Mouse (Mus musculus) urinary bladder, adult 18-20 months (tissue): ENCODE data around the gene Ip6k1.

ENCODE experiments used
- DNase-seq, 2 experiments: peaks; one replicate each; pipeline ENCODE4 v3.0.0; 2022; ENCODE audit warnings: low spot score in 2 of 2, mixed read lengths in 2 of 2

The Ip6k1 gene

GRCm38 (mm10) chr9:108027867-108028266 is 25.6 kb downstream of the Ip6k1 start:
- no peak for DNase-seq

DNA sequence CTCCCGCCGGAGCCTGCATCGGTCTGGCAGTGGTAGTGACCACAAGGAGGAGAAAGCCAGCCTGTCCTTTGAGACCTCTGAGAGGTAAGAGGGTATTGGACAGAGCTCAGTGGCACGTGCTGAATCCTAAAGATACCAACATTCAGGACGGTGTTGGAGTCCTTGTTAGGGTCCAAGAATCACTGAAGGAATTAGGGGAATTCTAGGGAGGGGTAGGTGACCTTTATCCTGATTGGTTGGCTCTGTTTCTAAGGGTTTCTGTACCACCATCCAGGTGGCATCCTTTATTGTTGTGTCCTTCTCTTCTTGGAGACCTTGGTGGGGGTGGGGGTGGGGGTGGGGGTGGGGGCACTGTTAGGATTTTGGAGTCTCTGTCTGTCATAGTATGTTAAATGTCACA is 29.8 kb downstream of the Ip6k1 start:
- DNase-seq: no peak

- DNase-seq: no peak
Observed at GRCm38 (mm10) chr9:108035331-108036156, 33.2 kb downstream of the Ip6k1 start.

DNA sequence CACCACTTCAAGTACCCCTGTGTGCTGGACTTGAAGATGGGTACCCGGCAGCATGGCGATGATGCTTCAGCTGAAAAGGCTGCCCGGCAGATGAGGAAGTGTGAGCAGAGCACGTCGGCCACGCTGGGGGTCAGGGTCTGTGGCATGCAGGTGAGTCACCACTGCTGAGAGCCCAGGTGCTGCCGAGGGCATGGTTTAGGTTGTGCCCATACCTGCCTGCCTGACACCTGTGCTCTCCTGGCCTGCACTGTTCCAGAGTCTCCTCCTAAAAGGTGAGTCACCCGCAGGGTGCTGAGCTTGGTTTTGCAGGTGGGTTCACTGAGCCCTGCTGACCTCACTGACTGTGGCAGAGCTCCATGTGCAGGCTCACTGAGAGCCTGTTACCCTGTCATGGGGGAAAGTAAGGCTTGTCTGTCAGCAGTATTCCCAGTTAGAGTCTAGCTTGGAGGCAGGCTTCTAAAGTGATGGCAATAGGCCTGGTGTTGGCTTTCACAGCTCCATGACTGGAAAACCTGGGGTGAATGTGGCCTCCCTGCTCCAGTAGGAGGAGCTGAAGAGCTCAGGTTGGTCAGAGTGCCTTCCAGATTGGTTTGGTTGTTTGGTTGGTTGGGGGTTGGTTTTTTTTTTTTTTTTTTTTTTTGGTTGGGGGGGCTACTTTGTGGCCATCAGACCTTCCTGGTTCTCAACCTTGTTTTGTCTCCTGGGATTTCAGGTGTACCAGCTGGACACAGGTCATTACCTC is 42.6 kb downstream of the Ip6k1 start:
- DNase-seq: no peak

DNA sequence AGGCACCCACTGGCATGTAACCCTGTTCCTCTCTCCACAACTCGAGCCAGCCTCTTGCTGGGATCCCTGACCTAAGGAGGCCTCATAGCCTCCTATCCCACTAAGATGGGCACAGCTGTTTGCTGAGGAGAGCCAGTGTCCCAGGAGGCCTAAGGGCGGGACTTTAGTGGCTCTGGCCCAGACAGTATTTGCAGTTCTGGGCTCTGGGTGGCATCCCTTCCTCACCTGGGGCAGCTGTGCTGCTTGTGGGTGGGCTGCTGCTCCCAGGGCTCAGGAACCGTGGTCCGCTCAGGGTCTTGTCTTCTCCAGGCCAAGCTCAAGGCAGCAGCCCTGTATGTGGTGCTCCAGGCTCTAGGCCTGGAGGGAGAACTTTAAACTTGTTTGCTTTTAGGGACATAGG is 44.3 kb downstream of the Ip6k1 start:
- DNase-seq: no peak

- no peak for DNase-seq
Observed at GRCm38 (mm10) chr9:108047601-108048565, 45.6 kb downstream of the Ip6k1 start.

GRCm38 (mm10) chr9:108048566-108048955 is 46.3 kb downstream of the Ip6k1 start:
- DNase-seq: peak in 1 of 2 experiments; percentile 47

DNA sequence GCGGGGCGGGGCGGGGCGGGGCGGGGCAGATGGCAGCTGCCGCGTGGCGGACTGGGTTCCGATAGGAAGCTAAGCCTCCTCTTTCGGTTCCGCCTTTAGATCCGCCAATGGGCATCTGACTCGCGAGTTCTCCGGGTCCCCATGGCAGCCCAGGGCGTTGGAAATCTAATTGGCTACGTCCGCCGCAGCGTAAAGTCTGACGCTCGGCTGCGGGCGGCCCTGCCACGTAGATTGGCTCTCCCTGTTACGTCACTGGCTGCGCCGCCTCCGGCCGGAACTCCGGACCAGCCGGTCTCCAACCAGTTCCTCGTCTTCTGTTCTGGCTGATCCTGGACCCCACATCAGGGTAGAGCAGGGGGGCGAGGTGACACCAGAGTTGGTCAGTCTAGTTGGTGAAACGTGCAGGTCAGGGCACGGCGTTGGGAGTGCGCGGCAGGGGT is 46.7 kb downstream of the Ip6k1 start, which contains the start of gene Gmppb:
Gene Gmppb, plus strand, starts transcription at position 227 of the 440 bp plus-strand sequence.
- peak; percentile 85 to 96 for DNase-seq

GRCm38 (mm10) chr9:108049561-108050251 is 47.4 kb downstream of the Ip6k1 start:
- no peak for DNase-seq

- no peak for DNase-seq
Observed at GRCm38 (mm10) chr9:108051184-108051930, 49.1 kb downstream of the Ip6k1 start.

DNA sequence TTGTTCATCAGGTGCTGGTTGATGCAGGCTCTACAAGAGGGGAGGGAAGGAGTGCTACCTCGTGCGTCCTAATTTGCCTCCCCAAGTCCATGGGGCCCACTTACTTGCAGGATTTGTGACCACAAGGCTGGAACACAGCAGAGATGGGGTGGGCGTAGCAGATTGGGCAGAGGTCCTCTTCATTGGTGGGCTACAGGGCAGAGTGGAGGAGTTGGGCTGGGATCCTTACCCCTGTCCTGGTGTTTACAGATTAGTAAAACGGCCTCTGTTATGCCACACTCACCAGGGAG is 49.6 kb downstream of the Ip6k1 start:
- DNase-seq: no peak

DNA sequence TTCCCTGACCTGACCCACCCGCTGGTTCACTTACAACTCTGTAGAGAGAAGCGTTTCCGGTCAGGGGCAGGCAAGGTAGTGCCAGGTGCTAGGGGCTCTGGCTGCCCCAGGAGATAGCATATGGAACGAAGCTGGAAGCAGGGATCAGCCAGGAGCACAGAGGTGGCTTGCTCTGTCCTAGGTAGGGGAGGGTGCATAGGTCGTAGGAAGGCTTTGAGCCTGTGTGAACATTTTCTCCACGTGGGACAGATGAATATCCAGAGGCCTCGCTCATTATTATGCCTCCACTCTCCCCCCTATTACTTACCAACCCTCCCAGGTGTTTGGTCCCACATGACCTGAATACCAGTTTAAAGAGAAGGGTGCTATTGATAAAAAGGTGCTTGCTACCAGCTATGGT is 50.1 kb downstream of the Ip6k1 start:
- DNase-seq: no peak

DNA sequence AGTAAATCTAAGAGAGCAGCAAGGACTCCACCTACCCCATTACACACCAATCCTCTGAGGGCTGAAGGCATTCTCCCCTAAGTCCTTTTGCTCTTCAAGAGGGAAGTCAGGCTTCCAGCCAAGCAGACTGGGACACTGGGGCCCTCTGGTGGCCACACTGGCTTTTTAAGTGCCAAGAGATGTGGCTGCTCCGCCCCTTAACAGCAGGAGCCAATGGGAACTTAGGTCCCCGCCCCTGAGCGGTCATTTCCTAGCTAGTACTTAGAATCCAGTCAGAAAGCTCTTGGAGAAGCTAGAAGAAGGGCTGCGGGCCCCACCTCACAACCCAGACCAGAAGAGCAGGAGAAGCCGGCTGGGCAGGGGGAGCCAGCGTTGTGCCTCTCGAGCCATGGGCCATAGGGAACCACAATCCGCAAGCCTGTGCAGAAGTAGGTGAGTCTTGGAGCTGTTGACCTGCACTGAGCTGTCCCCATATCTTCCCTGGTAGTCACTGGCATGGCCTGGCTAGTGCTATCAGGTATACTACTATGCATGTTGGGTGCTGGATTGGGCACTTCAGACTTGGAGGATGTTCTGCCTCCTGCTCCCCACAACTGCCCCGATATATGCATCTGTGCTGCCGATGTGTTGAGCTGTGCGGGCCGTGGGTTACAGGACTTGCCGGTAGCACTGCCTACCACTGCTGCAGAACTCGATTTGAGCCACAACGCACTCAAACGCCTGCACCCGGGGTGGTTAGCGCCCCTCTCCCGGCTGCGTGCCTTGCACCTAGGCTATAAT is 50.8 kb downstream of the Ip6k1 start, which contains the start of gene Amigo3:
Gene Amigo3, plus strand, starts transcription at position 275 of the 780 bp plus-strand sequence.
- peak; percentile 93 to 97 for DNase-seq

- no peak for DNase-seq
Observed at GRCm38 (mm10) chr9:108053665-108054225, 51.4 kb downstream of the Ip6k1 start.

DNA sequence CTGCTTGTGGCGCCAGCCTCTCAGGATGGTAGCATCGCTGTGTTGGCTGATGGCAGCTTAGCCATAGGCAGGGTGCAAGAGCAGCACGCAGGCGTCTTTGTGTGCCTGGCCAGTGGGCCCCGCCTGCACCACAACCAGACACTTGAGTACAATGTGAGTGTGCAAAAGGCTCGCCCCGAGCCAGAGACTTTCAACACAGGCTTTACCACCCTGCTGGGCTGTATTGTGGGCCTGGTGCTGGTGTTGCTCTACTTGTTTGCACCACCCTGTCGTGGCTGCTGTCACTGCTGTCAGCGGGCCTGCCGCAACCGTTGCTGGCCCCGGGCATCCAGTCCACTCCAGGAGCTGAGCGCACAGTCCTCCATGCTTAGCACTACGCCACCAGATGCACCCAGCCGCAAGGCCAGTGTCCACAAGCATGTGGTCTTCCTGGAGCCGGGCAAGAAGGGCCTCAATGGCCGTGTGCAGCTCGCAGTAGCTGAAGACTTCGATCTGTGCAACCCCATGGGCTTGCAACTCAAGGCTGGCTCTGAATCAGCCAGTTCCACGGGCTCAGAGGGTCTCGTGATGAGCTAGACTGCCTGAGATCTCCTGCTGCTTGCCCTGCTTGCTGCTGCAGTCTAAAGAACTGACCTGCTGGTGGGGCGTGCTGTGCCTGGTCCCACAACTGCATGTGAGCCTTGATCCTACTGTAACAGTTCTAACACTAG is 52.2 kb downstream of the Ip6k1 start:
- DNase-seq: no peak

DNA sequence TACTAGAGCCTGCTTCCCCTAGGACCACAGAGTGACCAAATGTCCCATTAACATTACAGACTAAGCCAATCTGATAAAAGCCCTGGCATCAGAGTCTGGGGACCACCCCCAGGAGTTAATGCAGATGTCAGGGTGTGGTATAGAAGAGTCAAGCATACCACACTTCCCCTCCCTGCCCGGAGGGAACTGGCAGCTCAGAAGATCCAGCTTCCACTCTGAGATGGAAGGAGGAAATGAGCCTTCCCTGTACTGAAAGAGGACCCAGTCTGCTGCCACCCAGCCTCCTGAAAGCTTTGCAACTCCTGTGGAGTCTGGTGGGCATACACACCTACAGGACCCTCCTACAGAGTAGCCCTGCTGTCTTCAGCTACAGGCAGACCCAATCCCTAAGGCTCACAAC is 52.8 kb downstream of the Ip6k1 start:
- no peak for DNase-seq

DNA sequence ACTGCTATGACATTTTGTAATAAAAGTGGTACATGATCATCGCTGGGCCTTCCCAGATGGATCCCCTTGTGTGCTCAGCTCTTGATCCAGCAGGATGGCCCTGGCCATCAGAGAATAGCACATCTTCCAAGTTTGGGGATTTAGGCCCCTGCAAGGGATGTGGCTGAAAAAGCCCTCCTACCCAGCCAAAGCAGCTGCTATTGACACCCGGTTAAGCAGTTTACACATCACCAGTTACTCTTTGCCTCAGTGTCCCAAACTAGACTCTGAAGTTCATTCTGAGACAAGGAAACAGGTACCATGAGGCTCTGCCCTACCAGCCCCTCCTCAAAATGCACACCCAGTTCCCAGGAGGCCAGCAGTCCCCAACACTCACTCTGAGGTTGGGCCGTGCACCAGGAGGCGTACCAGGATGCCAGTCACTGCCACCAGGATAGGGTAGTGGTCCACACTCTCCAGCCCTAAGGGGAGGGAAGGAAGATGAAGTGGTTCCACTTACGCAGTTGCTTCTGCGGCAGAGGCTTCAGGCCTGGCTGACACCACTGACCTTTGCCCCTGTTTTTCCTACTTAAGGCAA is 53.4 kb downstream of the Ip6k1 start:
- DNase-seq: no peak
